Mouse (Mus musculus): Measurements from ENCODE around the gene Slc16a3. TPM values are rescaled to one million over a fixed set of nuclear protein-coding genes. Genes with fewer than 3 reads are reported as not detected.

Gene Slc16a3
- polyA plus RNA-seq, 1 experiment from 2014 or later, result 92.3 TPM

DNA sequence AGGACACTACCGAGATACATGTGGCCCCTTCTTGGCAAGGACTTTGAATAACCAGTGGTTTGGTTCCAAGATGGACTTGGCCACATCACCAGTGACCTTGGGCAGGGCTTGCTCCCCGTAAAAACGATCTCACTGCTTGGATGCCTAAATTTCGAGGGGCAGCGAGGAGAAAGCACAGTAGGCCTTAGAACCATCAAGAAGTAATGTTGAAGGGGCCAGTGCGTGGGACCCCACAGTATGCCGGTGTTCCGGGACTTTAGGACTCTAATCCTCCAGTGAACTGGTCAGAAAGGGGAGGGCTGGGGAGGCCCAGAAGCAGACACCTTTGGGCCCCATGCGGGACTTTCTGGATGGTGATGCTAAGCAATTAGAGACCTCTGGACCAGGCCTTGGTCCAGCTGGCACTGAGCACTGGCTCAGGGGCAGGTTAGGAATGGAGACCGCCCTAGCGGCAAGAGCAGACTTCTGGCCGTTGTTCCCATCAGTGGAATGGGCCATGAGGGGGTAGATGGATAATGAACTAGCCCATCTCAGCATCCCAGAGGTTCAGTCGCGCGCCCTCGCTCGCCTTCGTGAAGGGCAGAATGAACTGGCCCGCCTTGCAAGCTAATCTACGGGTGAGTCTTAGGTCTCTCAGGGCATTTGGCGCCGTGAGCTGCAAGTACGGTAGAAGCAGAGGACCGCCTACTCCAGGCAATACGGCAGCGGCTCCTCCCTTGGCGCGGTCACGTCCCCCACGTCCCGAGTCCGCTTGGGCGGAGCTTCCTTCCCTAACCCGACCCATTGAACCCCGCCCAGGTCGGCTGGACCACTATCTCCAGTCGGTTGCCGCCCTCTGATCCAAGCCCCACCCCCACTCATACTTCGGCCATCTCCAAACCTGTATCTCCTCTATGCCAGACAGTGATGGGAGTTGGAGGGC is 2.3 kb downstream of the Slc16a3 start:
- ATAC-seq (ENCODE audit: insufficient number of reproducible peaks, low FRiP score, low TSS enrichment, low read depth), result peak; percentile 77
- Histone ChIP-seq H3K9me3 (no peaks in the 10 kb centered on the region), H3K4me2 (peak overlapping the region; percentile 83), H3K4me1 (peaks cover 46% of the 10 kb centered on the region), H3K4me3 (peak overlapping the region; percentile 57), H3K36me3 (peaks cover 5% of the 10 kb centered on the region), H3K27ac (peak overlapping the region; percentile 77), H3K9ac (peak overlapping the region; percentile 55), H3K27me3 (no peaks in the 10 kb centered on the region)
- 2% methylated on average over 39 of the region's 39 CpGs for WGBS

DNA sequence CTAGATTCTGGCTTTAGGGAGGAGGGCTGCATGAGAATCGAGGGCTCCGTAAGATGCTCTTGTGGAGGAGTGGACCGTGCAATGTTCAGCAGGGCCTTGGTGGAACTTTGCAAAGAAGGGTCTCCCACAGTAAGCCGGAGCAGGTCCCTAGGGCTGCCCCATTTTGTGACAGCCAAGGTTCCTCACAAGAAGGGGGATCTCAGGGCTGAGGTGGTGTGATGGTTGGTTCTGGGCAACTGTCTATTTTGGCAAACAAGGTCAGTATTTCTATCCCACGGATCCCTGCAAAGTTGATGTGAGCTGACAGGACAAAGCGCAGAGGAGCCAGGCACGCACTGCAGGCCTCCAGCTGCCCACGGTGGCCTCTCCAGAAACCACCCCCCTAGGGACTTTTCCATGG is 3.0 kb downstream of the Slc16a3 start:
- Histone ChIP-seq H3K4me2 (peak overlapping the region; percentile 83), H3K9me3 (no peaks in the 10 kb centered on the region), H3K36me3 (peaks cover 11% of the 10 kb centered on the region), H3K9ac (0 out of 2 replicates have a peak overlapping the region, but pooled peaks have one; percentile 18), H3K4me1 (peaks cover 46% of the 10 kb centered on the region), H3K4me3 (peak overlapping the region; percentile 57), H3K27me3 (no peaks in the 10 kb centered on the region), H3K27ac (peak overlapping the region; percentile 77)
- WGBS, result 30% methylated on average over 8 of the region's 8 CpGs
- ATAC-seq (ENCODE audit: insufficient number of reproducible peaks, low FRiP score, low TSS enrichment, low read depth), result no peak

DNA sequence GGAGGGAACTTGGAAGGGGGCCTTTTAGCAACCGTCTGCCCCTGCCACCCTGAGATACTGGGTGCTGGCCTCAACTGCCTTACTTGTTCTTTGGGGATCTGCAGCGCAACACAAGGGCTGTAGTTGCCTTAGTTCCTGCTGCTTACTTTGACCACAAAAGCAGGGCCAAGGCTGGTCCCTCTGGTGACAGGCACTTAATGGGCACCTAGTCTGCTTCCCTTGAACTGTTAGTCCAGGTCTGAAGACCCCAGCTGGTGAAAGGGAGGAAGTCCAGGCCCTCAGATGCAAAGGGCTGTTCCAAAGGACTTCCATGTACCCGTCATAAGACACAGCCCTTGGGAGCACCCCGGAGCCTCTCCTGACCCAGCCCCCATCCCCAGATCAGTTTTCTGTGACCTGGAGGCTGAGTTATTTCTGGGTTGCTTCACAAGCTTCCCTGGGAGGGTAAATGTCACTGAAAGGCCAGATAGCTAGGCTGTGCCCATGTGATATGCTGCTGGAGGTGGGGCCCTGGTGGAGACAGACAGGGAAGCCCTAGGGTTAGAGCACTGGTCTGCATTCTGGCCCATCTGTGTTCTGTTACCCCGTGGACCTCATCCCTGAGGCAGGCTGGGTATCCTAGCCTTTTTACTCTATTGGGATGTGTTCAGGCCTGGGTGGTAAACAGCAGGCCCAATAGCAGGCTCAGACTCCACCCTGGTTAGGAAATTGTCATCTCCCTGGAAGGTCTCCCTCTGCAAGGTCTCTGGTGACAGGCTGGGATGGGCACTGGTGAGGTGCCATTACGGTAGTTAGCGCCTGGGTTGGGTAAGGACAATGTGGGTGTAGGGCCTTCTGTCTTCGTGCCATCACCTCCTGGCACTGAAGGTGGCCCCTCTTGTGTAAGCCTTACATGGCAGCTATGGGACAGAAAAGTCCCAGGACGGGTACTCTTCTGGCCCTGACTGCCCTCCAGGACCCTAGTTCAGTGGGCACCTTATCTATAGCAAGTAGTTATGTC is 3.8 kb downstream of the Slc16a3 start:
- Histone ChIP-seq H3K27me3 (no peaks in the 10 kb centered on the region), H3K4me2 (peak overlapping the region; percentile 83), H3K4me1 (peaks cover 46% of the 10 kb centered on the region), H3K36me3 (peaks cover 19% of the 10 kb centered on the region), H3K9me3 (no peaks in the 10 kb centered on the region), H3K4me3 (peak overlapping the region; percentile 57; the same call in 1 of the 2 replicates), H3K9ac (no peak overlapping the region), H3K27ac (0 out of 2 replicates have a peak overlapping the region, but pooled peaks have one; percentile 4)
- WGBS, result 77% methylated on average over 9 of the region's 9 CpGs
- ATAC-seq (ENCODE audit: insufficient number of reproducible peaks, low FRiP score, low TSS enrichment, low read depth), result no peak

DNA sequence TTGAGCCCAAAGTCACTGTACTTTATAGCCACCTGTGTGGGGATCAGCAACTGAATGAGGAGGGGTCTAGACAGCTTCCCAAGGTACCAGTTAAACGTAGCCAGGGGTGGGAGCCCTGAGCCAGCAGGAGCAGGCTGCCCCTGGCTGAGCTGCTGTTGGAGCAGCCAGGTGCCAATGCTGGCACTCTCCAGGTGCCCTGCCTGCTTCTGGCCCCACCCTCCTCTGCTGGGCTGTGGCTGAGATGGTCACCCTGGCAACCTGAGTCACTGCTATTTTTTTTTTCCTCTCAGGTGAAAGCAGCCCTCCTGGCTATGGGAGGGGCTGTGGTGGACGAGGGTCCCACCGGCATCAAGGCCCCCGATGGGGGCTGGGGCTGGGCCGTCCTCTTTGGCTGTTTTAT is 6.7 kb downstream of the Slc16a3 start:
- Histone ChIP-seq H3K27me3 (no peaks in the 10 kb centered on the region), H3K4me1 (peaks cover 40% of the 10 kb centered on the region), H3K36me3 (peaks cover 44% of the 10 kb centered on the region), H3K4me2 (no peak overlapping the region), H3K27ac (no peak overlapping the region), H3K9ac (no peak overlapping the region), H3K4me3 (no peak overlapping the region), H3K9me3 (no peaks in the 10 kb centered on the region)
- WGBS, result 60% methylated on average over 5 of the region's 5 CpGs
- no peak for ATAC-seq (ENCODE audit: insufficient number of reproducible peaks, low FRiP score, low TSS enrichment, low read depth)

DNA sequence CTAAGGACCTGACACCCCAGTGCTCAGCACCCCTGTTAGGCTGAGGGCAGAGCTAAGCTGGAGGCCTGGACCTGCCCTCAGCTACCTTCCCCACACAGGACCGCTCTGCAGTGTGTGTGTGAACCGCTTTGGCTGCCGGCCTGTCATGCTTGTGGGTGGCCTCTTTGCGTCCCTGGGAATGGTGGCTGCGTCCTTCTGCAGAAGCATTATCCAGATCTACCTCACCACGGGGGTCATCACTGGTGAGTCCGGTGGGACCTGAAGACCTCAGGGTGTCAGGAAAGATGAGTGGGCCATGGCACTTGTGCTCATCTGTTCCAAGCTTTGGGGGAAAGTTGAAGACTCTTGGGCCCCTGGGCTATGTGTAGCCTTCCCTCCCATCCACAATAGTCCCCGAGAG is 7.4 kb downstream of the Slc16a3 start:
- H3K27me3 ChIP-seq, result no peaks in the 10 kb centered on the region
- 93% methylated on average over 8 of the region's 8 CpGs for WGBS
- H3K4me1 ChIP-seq, result peaks cover 32% of the 10 kb centered on the region
- H3K27ac ChIP-seq, result no peak overlapping the region
- no peak overlapping the region for H3K4me2 ChIP-seq
- ATAC-seq (ENCODE audit: insufficient number of reproducible peaks, low FRiP score, low TSS enrichment, low read depth), result no peak
- peaks cover 51% of the 10 kb centered on the region for H3K36me3 ChIP-seq
- H3K9me3 ChIP-seq, result no peaks in the 10 kb centered on the region
- H3K4me3 ChIP-seq, result no peak overlapping the region
- H3K9ac ChIP-seq, result no peak overlapping the region

DNA sequence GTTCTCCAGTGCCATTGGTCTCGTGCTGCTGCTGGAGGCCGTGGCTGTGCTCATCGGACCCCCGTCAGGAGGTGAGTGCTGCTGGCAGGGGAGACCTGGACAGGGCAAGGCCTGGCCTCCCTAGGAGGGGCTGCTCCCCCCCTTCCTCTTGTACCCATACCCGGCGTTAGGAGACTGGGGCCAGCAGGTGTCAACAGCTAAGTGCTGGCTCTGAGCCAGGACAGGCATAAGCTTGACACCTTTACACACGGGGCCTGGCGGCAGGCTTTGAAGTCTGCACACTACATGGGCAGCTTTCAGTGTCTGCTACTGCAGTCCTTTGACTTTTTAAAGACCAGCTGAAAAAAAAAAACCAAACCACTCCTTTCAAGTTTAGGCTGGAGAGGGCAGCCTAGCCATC is 8.8 kb downstream of the Slc16a3 start:
- Histone ChIP-seq H3K9ac (no peak overlapping the region), H3K27me3 (no peaks in the 10 kb centered on the region), H3K36me3 (peaks cover 64% of the 10 kb centered on the region), H3K9me3 (no peaks in the 10 kb centered on the region), H3K4me2 (no peak overlapping the region), H3K4me1 (peaks cover 20% of the 10 kb centered on the region; the same call in 1 of the 2 replicates), H3K27ac (no peak overlapping the region), H3K4me3 (no peak overlapping the region)
- 45% methylated on average over 8 of the region's 8 CpGs for WGBS
- ATAC-seq (ENCODE audit: insufficient number of reproducible peaks, low FRiP score, low TSS enrichment, low read depth), result no peak

DNA sequence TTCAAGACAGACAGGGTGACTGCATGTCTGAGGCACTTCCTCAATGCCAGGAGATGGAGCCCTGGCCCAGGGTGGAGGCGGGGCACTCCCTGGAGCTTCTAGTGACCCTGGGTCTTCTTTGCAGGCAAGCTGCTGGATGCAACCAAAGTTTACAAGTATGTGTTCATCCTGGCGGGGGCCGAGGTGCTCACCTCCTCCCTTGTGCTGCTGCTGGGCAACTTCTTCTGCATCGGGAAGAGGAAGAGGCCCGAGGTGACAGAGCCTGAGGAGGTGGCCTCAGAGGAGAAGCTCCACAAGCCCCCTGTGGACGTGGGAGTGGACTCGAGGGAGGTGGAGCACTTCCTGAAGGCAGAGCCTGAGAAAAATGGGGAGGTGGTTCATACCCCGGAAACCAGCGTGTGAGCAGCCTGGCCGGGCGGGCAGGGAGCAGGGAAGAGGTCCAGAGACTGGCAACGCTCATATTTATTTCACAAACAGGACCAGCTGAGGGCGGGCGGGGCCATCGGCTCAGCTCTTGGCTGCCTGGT is 9.5 kb downstream of the Slc16a3 start:
- H3K4me3 ChIP-seq, result no peak overlapping the region
- no peak for ATAC-seq (ENCODE audit: insufficient number of reproducible peaks, low FRiP score, low TSS enrichment, low read depth)
- H3K4me2 ChIP-seq, result no peak overlapping the region
- H3K27me3 ChIP-seq, result no peaks in the 10 kb centered on the region
- H3K9me3 ChIP-seq, result no peaks in the 10 kb centered on the region
- 67% methylated on average over 15 of the region's 15 CpGs for WGBS
- peaks cover 17% of the 10 kb centered on the region; the same call in 1 of the 2 replicates for H3K4me1 ChIP-seq
- 0 out of 2 replicates have a peak overlapping the region, but pooled peaks have one; percentile 22 for H3K27ac ChIP-seq
- H3K9ac ChIP-seq, result no peak overlapping the region
- peaks cover 72% of the 10 kb centered on the region for H3K36me3 ChIP-seq

DNA sequence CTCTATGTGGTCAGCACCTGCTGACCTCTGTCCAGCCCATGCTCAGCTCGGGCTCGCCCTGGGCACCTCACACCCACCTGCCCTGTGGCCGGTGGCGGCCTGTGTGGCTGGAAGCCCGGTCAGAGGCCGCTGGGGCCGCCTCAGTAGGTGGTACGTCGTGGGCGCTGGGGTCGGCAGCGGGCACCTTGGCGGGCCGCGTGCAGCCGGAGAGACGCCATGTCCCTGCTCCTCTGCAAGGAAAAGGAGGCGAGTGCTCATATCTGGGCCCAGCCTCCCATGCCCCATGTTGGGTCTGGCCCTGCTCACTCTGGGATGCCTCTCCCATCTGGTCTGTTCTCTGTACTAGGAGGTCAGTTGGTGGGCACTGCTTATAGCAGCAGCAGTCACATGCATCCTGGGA is 10.8 kb downstream of the Slc16a3 start:
- peak overlapping the region; percentile 47 for H3K27ac ChIP-seq
- H3K36me3 ChIP-seq, result peaks cover 84% of the 10 kb centered on the region
- no peaks in the 10 kb centered on the region for H3K9me3 ChIP-seq

DNA sequence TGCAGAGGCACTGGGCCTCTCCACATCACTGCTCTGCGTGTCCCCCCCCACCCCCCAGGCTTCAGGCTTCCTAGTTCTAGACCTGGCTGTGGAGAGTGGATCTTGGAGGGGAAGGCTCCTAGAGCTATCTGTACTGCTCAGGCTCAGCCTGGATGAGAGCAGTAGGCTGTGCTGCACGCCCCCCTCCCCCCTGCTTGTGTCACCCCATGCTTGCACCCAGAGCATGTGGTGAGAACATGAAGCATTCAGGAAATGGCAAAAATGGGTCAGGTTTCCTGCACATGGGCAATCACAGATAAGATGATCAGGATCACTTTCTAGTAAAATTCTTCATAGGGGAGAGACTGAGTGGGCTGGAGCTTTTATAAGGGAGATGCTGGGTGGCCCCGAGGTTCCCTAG is 11.3 kb downstream of the Slc16a3 start:
- no peak overlapping the region for H3K9ac ChIP-seq
- H3K4me3 ChIP-seq, result no peak overlapping the region
- no peak overlapping the region for H3K27ac ChIP-seq
- peaks cover 24% of the 10 kb centered on the region for H3K4me1 ChIP-seq
- peaks cover 89% of the 10 kb centered on the region for H3K36me3 ChIP-seq
- WGBS, result 80% methylated on average over 3 of the region's 3 CpGs
- H3K27me3 ChIP-seq, result no peaks in the 10 kb centered on the region
- H3K9me3 ChIP-seq, result no peaks in the 10 kb centered on the region
- ATAC-seq (ENCODE audit: insufficient number of reproducible peaks, low FRiP score, low TSS enrichment, low read depth), result no peak
- H3K4me2 ChIP-seq, result no peak overlapping the region

More for the DNA sequence above, 10.8 kb downstream of the Slc16a3 start:
- WGBS, result 88% methylated on average over 18 of the region's 18 CpGs
- H3K9ac ChIP-seq, result no peak overlapping the region
- no peaks in the 10 kb centered on the region for H3K27me3 ChIP-seq
- no peak for ATAC-seq (ENCODE audit: insufficient number of reproducible peaks, low FRiP score, low TSS enrichment, low read depth)
- H3K4me3 ChIP-seq, result no peak overlapping the region
- no peak overlapping the region for H3K4me2 ChIP-seq
- peaks cover 21% of the 10 kb centered on the region; the same call in 1 of the 2 replicates for H3K4me1 ChIP-seq

DNA sequence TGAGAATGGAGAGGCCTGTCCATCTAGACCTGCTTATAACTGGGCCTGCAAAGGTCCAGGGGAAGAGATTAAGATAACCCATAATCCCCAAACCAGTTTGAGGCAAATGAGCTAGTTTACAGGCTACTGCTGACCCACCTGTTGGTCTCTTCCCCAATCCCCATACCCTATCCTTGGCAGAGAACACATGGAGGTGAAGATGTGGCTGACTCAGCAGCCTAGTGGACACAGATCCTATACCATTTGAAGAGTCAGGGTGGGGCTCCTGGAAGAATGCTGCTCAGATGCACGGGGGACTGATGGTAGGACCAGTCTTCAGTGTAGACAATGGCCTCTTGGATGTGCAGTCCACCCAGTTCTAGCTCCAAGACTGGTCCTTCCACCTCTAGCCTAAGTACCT is 12.0 kb downstream of the Slc16a3 start:
- no peak overlapping the region for H3K4me3 ChIP-seq
- peaks cover 93% of the 10 kb centered on the region for H3K36me3 ChIP-seq
- H3K27me3 ChIP-seq, result no peaks in the 10 kb centered on the region
- H3K9me3 ChIP-seq, result no peaks in the 10 kb centered on the region
- H3K4me2 ChIP-seq, result no peak overlapping the region
- no peak overlapping the region for H3K9ac ChIP-seq
- peaks cover 24% of the 10 kb centered on the region for H3K4me1 ChIP-seq
- ATAC-seq (ENCODE audit: insufficient number of reproducible peaks, low FRiP score, low TSS enrichment, low read depth), result no peak
- WGBS, result 48% methylated on average over 1 of the region's 1 CpGs
- no peak overlapping the region for H3K27ac ChIP-seq

DNA sequence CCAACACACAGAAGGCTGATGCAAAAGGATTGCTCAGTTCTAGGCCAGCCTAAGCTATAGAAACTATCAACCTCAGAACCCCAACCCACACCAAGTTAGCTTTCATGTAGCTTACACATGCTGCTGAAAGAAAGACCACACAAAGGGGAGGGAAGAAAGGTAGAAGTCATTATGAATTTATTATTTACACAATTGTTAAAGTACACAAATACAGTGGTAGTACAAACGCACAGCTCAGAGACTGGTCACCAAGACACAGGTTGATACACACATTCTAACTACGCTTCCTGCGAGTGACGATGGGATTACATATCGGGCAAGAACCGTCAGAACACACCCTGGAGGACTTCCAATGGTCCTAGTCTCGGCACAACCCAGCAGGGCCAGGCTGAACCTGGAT is 13.3 kb downstream of the Slc16a3 start:
- no peak for ATAC-seq (ENCODE audit: insufficient number of reproducible peaks, low FRiP score, low TSS enrichment, low read depth)
- H3K36me3 ChIP-seq, result peaks cover 95% of the 10 kb centered on the region
- WGBS, result 80% methylated on average over 7 of the region's 7 CpGs
- peaks cover 26% of the 10 kb centered on the region for H3K4me1 ChIP-seq
- no peak overlapping the region for H3K4me3 ChIP-seq
- no peaks in the 10 kb centered on the region for H3K27me3 ChIP-seq
- no peaks in the 10 kb centered on the region for H3K9me3 ChIP-seq
- H3K4me2 ChIP-seq, result no peak overlapping the region
- no peak overlapping the region for H3K27ac ChIP-seq
- H3K9ac ChIP-seq, result no peak overlapping the region
